Mouse (Mus musculus): ENCODE data around the gene Klk5.

Gene Klk5

DNA sequence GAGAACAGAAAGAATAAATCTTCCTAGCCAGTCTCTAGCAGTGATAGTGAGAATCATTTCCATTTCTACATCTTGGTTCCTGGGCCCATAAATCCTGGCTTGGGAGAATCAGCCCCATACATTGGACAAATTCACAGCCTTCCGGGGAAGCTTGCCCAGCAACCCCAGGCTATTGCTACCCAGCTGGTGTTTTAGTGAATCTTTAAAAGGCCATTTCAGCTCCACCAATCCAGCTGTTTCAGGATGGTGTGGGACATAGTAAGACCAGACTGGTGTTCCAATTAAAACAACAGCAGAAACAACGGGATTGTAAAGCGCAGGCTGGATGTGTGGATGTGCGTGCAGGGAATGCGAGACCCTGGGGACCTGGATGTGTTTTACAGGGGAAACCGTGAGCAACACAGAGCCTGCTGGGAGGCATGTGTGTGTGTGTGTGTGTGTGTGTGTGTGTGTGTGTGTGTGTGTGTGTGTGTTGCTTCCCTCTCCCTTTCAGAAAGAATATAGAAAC, 33.2 kb downstream of the Klk5 start:
- in situ Hi-C loops (cut with MboI, MseI), result no loop called here

DNA sequence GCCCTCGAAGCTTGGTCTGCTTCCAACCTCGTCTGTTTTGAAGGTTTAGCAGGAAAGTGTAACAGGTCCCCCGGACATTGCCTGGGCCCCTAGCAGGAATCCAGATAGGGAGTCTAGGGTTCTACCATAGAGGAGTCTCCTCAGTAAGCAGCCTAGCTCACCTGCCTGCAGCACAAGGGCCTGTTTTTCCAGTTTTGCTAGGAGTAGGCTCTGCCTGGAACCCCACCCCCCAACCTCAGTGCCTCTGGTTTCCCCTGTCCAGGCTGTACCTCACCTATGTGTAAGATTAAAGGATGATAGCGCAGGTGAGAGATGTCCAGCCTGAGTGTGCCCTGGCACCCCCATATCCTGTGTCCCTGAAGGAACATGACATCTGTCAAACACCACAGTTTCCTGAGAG, 34.7 kb downstream of the Klk5 start:
- in situ Hi-C loops (cut with MboI, MseI), result no loop called here

DNA sequence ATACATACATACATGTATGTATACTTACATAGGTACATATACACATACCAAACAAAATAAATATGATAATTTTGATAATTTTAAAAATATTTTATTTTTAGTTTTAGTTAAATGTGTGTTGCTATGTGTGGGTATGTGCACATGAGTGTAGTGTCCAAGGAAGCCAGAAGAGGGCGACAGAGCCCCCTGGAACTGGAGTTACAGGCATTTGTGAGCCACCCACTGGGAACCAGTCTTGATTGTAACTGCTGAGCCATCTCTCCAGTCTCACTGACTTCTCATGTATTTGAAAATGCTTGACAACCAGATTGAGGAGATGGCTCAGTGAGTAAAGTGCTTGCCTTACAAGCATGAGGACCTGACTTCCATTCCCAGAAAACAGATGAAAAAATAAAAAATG, 36.5 kb downstream of the Klk5 start:
- in situ Hi-C loops (cut with MboI, MseI), result no loop called here

DNA sequence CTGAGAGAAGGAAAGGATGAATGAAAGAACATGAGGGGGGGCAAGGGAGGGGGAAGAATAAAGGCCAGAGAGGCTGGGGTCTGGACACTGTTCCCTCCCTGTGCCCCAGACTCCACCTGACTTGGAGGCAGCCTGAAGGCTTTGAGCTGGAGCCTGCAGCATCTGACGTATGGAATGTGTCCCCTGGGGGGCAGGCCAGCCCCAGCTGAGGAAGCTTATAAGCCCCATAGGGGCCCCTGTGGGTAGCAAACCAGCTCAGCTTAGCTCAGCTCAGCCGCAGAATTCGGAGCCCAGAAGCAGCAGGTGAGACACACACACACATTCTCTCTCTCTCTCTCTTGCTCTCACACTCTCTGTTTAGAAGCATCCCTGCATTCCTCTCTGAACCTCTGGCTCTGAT, 39.1 kb downstream of the Klk5 start, which contains the start of gene Klk4:
Gene Klk4 (plus strand): TSS at position 249 of the 400 bp plus-strand sequence.
- in situ Hi-C loops (cut with MboI, MseI), result no loop called here

DNA sequence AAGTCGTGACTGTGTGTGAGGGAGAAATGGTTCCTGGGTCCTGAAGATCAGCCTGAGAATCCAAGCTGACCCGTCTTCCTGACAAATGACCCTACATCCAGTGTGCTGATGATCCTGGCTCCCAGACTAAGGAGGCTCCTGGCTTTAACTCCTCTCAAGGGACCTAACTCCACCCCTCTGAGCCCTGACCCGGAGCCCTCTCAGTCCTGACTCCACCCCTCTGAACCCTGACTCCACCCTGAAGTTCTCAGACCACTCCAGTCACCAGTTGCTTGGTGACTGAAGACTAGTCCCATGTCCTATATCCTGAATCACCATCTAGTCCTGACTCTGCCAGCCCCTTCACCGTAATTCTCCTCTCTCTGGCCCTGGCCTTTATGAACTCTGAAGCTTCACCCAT, 40.6 kb downstream of the Klk5 start:
- in situ Hi-C loops (cut with MboI, MseI), result no loop called here

DNA sequence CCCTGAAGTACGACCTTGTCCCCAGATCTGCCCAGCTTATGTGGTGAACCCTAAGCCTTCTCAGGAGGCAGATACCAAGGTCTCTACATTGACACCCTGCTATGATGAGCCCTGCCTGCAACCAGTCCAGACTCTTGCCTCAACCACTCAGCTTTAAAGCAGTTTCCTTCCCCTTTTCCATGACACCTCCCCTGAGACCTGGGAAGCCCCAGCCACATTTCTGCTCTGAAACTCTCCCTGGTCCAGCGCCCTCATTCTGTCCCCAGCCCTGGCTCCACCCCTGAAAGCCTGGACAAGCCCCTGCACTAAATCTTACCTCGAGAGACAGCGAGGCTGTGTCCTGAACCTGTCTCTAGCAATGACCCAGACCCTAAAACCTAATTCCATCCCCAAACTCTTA, 41.0 kb downstream of the Klk5 start:
- in situ Hi-C loops (cut with MboI, MseI), result no loop called here

DNA sequence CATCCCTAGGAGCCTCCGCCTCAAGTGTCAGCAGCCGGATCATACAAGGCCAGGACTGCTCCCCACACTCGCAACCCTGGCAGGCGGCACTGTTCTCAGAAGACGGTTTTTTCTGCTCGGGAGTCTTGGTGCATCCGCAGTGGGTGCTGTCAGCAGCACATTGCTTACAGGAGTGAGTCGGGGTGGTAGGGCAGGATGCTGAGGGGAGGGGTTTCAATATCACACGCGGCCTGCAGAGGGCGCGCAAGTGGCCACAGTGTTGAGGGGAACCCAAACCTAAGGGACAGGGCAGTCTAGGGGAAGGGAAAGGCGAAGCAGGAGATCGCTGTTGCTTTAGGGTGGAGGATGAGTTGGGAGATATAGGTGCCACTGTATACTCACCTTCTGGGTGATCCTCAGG, 41.8 kb downstream of the Klk5 start:
- in situ Hi-C loops (cut with MboI, MseI), result no loop called here

DNA sequence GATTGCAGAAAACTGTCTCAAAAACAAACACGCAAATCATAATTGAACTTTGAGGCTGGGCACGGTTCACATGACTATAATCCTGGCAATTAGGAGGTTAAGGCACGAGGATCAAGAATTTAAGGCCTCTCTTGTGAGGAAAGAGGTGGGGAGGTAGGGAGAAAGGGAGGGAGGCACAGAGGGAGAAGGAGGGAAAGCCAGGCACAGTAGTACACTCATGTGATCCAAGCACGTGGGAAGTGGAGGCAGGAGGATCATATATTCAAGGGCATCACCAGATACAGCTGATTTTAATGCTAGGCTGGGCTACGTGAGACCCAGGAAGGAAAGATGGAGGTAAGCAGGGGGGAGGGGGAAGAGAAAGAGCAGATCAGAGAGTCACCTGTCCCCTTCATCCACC, 49.6 kb downstream of the Klk5 start:
- in situ Hi-C loops (cut with MboI, MseI), result no loop called here

DNA sequence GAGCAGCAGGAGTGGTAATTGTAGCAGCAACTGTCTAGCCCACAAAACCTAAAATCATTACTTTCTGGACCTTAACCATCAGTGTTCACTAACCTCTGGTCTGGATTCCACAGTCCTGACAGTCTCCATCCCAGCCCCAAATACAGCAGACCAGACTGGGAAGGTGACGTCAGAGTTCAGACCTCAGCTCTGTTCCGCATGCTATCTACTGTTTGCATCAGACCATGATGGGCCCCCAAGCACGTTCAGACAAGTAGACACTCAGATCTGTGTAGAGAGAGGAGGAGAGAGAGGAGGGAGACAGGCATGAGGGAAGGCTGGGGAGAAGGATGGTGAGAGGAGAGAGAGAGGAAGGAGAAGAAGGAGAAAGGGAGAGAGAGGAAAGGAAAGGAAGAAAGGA, 50.0 kb downstream of the Klk5 start:
- in situ Hi-C loops (cut with MboI, MseI), result no loop called here

DNA sequence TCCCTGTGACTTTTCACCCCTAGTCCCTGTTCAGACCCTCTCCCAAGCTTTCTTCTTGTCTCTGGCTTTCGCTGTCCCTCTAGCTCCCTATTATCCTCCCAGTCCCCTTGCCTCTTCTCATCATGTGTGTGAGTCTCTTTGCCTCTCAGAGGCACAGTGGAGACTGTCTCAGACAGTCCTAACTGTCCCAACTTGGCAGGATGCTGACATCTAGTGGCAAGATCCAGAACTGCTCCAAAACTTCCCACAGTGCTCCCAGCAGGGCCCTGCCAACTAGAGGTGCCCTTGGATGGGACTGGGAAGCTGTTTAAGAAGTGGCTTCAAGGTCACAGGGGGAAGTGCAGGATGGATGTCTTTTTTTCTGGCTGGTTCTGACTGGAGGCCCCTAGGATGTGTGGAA, 53.1 kb downstream of the Klk5 start:
- in situ Hi-C loops (cut with MboI, MseI), result no loop called here
